Mouse (Mus musculus): Measurements from ENCODE around the gene Car14.
"Not testable (repeated sequence)": the region's sequence is repeated elsewhere in the genome, so short reads cannot be mapped to it uniquely, and the experiment has no call there.

DNA sequence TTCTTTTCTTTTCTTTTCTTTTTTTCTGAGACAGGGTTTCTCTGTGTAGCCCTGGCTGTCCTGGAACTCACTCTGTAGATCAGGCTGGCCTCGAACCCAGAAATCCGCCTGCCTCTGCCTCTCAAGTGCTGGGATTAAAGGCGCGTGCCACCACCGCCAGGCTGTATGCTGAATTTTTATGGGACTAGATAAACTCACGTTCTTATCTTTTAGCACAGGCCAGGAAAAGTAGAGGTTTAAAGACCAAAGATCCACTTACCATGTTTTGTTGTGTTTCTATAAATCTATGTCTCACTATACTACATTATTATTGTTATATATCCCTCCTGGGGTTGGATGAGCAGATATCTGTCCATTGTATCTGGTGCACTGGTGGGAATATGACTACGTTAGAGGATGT, 18.9 kb upstream of the Car14 start:
- not testable (repeated sequence) for TF ChIP-seq POLR2A, CTCF (IDR thresholded peaks at IDR 0.05; ENCODE audit: extremely low read depth, insufficient read depth, low read length)
